Mouse (Mus musculus) cerebellum, adult (tissue): ENCODE measurements around the gene Btbd35f25.
"Not testable (repeated sequence)": the region's sequence is repeated elsewhere in the genome, so short reads cannot be mapped to it uniquely, and the experiment has no call there.

Source experiments
- ATAC-seq: cut with Nextera tagmentation; 2 replicates; pipeline ENCODE4 v1.9.2; 2017; ENCODE audit warnings: mild to moderate bottlenecking, moderate library complexity, mixed read lengths; ENCODE audit not compliant: insufficient number of reproducible peaks, low FRiP score, low TSS enrichment

Gene Btbd35f25

DNA sequence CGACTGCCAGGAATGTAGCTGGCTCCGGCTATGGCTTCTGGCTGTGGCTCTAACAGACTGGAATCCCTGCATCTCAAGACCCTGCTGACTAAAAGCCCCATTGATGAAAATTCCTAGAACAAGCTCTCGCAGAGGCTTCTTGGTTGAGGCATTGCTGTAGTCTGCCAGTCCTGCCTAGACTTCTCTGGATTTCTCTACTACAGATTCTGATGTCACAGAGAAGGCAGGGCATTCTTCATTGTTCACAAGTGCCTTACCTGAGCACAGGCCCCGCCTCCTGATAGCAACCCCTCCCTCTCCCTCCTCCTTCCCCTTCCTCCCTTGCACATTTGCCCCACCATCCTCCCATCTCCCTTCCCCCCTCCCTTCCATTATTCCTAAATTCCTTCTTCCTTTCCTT lies at the start of gene Btbd35f25:
Btbd35f25 (minus strand) TSS at position 101 of the 400 bp plus-strand sequence.
- ATAC-seq: not testable (repeated sequence)

DNA sequence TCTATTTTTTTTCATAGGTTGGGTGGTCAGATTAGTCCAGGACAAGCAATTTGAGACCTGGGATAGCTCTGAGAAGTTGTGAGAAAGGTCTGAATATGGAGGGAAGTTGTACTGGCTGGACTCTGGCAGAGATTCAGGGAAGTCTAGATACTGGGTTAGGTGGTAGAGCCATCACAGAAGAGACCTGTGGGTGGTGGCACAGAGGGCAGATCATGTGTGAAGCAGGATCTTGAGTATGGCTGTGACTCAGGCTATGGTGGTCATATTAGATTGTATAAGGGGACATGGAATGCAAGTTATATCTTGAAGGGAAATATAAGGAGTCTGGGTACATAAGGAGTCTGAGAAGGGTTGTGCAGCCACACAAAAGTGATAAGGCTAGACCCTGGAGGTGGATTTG lies 49.3 kb upstream of the Btbd35f25 start:
- no peak for ATAC-seq

DNA sequence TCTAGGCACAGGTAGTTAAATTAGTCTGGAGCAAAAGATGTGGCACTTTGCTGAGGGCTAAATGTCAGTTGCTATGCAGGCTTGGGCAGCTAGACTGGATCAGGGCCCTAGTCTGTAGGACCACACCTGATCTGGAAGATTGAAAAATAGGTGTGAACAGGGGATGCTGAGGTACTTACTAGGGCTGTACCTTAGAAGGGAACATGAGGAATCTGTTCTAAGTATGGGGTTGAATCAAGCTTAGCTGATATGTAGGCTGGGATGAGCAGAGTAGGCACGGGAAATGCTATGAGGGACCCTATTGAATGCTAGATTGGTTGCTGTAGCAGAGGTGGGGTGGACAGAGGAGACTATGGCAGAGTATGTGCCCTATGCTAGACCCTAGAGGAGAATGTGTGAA lies 47.0 kb upstream of the Btbd35f25 start:
- no peak for ATAC-seq

DNA sequence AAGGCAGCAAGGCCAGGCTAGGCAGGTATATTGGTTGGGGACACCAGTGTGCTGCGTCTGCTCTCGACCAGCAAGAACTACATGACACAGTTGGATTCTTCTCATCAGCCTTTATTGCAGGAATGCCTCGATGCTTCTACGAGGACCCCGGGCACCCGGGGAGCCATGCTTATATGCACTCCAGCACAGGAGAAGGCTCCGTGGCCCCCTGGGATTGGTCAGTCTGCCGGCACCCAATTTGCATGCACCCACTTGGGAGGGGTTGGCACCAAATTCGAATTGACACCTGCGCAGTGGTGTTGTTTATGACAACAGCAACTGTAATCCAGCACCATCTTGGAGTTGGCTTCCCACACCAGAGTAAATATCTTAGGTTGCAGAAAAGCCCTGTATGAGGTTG lies 28.1 kb upstream of the Btbd35f25 start:
- no peak for ATAC-seq

DNA sequence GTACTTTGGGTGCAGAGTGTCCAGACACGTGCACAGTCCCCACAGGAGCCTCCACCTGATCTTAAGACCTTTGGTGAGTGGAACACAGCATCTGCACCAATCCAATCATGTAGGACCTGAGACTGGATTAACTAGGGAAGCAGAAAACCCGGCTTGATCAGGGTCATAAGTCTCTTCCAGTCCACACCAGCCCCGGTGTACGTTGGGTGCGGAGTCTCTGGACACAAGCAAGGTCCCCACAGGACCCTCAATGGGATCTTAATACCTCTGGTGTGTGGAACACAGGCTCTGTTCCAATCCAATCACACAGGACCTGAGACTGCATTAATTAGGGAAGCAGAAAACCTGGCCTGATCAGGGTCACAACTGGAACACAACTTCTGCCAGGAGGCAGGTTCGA lies 20.0 kb upstream of the Btbd35f25 start:
- ATAC-seq: no peak
